Mouse (Mus musculus) testis, adult 2 months (tissue): Measurements from ENCODE around the gene Tsga10ip. TPM values are rescaled to one million over a fixed set of nuclear protein-coding genes. Genes with fewer than 3 reads are reported as not detected.

ENCODE experiments used
- H3K27ac ChIP-seq: fragments of 200-500 bp; 2 replicates; pipeline ENCODE4 v1.5.1; 2012; ENCODE audit warnings: low read depth, low read length; ENCODE audit not compliant: control insufficient read depth, insufficient read depth
- H3K27me3 ChIP-seq: fragments of 200-500 bp; 2 replicates; pipeline ENCODE4 v1.6.1; 2012; ENCODE audit warnings: mild to moderate bottlenecking, low read length, moderate library complexity; ENCODE audit not compliant: control insufficient read depth, insufficient read depth
- H3K36me3 ChIP-seq: fragments of 200-500 bp; 2 replicates; pipeline ENCODE4 v1.6.1; 2012; ENCODE audit warnings: mild to moderate bottlenecking, low read length; ENCODE audit not compliant: control insufficient read depth, insufficient read depth
- H3K4me1 ChIP-seq: fragments of 200-500 bp; 2 replicates; pipeline ENCODE4 v1.6.1; 2012; ENCODE audit warnings: low read length; ENCODE audit not compliant: control insufficient read depth, insufficient read depth
- H3K4me3 ChIP-seq: fragments of 200-500 bp; 2 replicates; pipeline ENCODE4 v1.5.1; 2012; ENCODE audit warnings: low read depth, mild to moderate bottlenecking, low read length, moderate library complexity, mixed read lengths; ENCODE audit not compliant: control insufficient read depth
- CTCF ChIP-seq: fragments of 200-500 bp; IDR thresholded peaks from 2 replicates; pipeline ENCODE4 v1.5.1; 2012; ENCODE audit warnings: low read depth, mild to moderate bottlenecking, inconsistent platforms, low read length, moderate library complexity; ENCODE audit not compliant: control insufficient read depth, insufficient read depth, insufficient replicate concordance
- POLR2A ChIP-seq: fragments of 200-500 bp; IDR thresholded peaks from 2 replicates; pipeline ENCODE4 v1.6.1; 2012; ENCODE audit warnings: low read depth, mild to moderate bottlenecking, inconsistent platforms, low read length, moderate library complexity; ENCODE audit not compliant: control insufficient read depth
- polyA plus RNA-seq: library from polyadenylated mRNA; depleted of rRNA; stranded (reverse); fragments of >200 nt; gene quantifications from 2 replicates; pipeline ENCODE4 v1.2.3, GENCODE M21; 2012; rRNA removed

Tsga10ip gene
- 353 and 423 TPM in 2 replicates for polyA plus RNA-seq

DNA sequence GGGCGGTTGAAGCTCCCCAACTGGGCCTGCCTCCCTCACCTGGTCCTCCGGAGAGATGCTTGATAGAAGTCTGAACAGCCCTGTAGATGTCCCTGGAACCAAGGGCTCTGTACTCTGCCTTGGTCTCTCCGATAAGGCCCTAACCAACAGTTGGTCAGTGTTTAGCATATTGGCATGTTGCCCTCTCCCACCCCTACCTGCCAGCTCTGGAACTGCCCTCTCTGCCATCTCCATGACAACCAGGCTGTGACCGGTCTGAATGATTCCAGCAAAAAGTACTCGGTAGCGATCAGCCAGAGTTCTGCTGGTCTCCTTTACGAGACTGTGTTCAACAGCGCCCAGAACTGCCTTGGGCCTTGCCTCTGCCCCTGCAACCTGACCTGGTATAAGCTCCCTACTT lies at the start of gene Tsga10ip:
TSS of gene Tsga10ip (minus strand) at position 234 of the 400 bp plus-strand sequence.
- peaks cover 9% of the 10 kb centered on the region for H3K4me1 ChIP-seq
- peak within 1 kb of the TSS; percentile 87 for H3K27ac ChIP-seq
- H3K27me3 ChIP-seq, result no peaks in the 10 kb centered on the region
- TF ChIP-seq CTCF (peak; percentile 12; the same call in 1 of the 2 replicates), POLR2A (peak; percentile 67; the same call in 1 of the 2 replicates)
- H3K4me3 ChIP-seq, result peak within 1 kb of the TSS; percentile 80
- no peaks in the 10 kb centered on the region for H3K36me3 ChIP-seq

DNA sequence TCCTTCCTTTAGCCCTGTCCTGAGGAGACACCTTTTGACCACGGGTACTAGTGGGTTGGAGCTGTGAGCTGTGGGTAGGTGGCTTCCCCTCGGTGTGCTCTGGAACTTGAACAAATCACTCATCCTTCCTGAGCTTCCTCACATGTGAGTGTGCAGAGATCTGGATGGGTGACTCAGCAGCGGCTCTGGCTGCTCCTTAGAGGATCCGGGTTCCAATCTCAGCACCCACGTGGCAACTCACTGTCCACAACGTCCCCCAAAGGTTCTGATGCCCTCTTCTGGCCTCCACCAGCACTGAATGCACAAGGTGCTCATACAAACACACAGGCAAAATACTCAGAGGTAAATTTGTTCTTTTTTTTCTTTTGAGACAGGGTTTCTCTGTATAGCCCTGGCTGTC lies 49.4 kb upstream of the Tsga10ip start:
- Histone ChIP-seq H3K4me1 (peaks cover 27% of the 10 kb centered on the region), H3K4me3 (no peak overlapping the region), H3K27ac (no peak overlapping the region), H3K36me3 (no peaks in the 10 kb centered on the region), H3K27me3 (no peaks in the 10 kb centered on the region)
- TF ChIP-seq POLR2A, result no peak
- no peak for TF ChIP-seq CTCF

DNA sequence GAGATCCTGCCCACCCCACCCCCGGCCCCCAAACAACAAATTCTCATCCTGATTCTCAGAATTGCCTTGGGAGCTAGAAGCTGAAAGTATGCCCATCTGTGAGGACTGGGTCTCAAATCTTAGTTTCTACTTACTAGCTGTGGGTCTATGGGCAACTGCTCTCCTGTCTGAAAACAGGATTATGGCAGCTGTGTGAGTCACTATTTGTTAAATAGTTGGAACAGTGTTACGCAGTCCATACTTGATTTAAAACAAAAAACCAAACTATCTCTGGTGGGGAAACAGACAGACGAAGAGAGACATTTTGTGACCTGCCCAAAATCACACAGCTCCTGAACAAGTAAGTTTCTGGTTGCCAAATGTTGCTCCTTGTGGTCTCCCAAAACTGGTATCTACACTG lies 47.3 kb upstream of the Tsga10ip start:
- H3K36me3 ChIP-seq, result no peaks in the 10 kb centered on the region
- no peak for TF ChIP-seq POLR2A
- TF ChIP-seq CTCF, result no peak
- H3K27me3 ChIP-seq, result no peaks in the 10 kb centered on the region

DNA sequence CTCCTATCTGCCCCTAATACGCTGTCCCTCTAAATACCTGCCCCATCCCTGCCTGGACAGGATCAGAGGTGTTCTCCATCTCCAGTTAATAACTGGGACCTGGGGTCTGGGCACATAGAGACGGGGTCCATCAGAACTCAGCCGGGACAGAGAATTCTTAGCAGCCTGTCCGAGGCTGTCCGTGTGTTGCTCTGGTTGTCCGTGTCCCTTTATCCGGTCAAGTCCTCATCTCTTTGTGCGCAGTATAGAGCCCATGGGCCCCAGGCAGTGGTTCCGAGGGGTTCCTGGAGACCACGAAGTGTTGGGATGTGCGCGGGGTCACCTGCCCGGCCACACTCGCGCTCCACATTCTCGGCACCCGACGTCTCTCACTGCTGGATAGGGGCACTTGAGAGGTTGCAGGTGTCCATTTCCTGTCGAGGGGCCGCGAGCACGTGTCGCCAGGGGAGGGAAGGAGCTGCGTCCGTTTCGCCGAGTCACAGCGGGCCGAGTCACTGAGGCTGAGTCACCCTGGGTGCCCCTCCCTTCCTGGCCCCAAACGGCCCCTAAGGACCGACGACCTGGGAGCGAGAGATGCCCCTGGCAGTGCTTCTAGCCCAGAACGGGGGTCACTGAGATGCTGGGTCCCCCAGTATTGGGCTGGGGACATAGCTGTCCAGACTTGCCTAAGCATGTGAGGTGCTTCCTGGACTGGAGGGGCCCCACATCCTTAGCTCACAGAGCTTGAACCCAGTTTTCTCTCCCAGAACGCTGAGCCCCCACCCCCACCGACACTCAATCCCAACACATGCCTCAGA lies 46.2 kb upstream of the Tsga10ip start:
- H3K27me3 ChIP-seq, result no peaks in the 10 kb centered on the region
- H3K4me3 ChIP-seq, result peak overlapping the region; percentile 83
- no peak for TF ChIP-seq CTCF
- no peak for TF ChIP-seq POLR2A

More for the DNA sequence above, 47.3 kb upstream of the Tsga10ip start:
- Histone ChIP-seq H3K4me1 (peaks cover 20% of the 10 kb centered on the region), H3K4me3 (no peak overlapping the region), H3K27ac (no peak overlapping the region)

DNA sequence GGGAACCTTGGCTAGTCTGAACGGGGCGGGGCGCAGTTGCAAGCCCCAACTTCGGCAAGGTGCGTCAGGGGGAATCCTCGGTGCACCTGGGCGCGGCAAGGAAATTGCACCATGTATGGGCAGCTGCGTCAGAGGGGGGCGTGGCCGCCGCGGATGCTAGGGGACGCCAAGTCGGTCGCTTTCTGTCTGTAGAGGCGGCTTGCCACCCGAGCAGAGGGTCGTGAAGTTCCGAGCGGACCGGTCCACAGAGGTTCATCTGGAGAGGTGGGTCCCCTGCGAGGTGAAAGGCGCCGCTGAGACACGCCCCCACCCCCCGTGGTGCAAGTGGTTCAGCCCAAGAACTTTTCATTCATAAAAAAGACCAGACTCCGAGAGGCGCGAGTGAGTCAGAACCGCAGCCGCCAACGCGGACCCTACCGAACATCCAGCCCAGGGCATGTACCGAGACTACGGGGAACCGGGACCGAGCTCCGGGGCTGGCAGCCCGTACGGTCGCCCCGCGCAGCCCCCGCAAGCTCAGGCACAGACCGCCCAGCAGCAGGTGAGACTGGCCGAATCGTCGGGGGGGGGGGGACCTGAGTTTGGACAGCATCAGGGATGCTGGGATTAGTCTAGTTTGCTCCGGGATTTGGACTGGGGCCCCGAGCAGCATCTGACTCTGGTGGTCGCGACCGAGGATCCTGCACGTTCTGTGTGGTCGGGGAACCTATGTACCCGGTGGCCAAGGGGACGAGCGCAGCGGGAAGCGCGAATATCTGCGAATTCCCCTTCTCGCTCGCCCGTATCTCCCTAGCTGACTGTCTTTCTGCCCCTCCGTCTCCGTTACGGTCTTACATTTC lies 45.4 kb upstream of the Tsga10ip start, which contains the start of gene Fosl1:
TSS of gene Fosl1 (plus strand) at position 33 of the 839 bp plus-strand sequence.
- H3K36me3 ChIP-seq, result no peaks in the 10 kb centered on the region
- no peak within 1 kb of the TSS for H3K27ac ChIP-seq
- no peaks in the 10 kb centered on the region for H3K27me3 ChIP-seq
- TF ChIP-seq CTCF (no peak), POLR2A (no peak)
- peaks cover 20% of the 10 kb centered on the region for H3K4me1 ChIP-seq
- H3K4me3 ChIP-seq, result peak within 1 kb of the TSS; percentile 83

More for the DNA sequence above, 46.2 kb upstream of the Tsga10ip start:
- peaks cover 20% of the 10 kb centered on the region for H3K4me1 ChIP-seq
- H3K27ac ChIP-seq, result no peak overlapping the region
- no peaks in the 10 kb centered on the region for H3K36me3 ChIP-seq

DNA sequence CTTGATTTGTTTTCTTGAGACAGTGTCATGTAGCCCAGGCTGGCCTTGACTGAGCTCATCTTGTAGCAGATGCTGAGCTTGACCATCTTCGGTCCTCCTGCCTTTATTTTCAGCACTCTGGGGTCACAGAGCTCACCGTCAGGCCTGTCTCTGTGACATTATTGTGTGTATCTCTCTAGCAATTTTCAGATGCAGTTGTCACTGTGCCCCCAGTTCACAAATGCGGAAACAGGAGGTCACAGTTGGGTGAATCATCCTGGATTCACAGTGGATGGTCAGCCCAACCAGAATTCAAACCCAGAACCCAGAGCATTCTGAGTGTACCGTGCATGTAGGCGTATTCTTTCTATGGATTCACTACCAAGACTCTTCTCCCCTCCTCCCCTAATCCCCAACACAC lies 43.4 kb upstream of the Tsga10ip start:
- Histone ChIP-seq H3K4me3 (no peak overlapping the region), H3K4me1 (peaks cover 20% of the 10 kb centered on the region), H3K36me3 (no peaks in the 10 kb centered on the region), H3K27ac (no peak overlapping the region), H3K27me3 (no peaks in the 10 kb centered on the region)
- TF ChIP-seq POLR2A (no peak), CTCF (no peak)

DNA sequence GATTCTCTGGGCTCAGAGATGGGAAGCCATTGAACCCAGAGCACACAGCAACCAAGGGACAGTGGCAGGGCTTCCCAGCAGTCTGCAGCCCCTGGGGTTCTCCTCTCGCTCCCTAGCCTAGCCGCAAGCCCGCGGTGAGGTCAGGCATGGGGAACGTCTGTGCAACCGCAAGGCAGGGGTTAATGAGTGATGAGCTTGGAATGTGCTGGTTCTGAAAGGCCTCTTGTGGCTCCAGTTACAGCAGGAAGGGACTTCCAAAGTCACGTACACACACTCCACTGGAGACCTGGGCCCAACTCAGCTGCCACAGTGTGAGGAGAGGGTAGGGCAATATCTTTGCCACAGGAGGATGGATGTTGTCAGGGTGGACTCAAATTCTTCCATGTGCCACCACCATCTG lies 42.6 kb upstream of the Tsga10ip start:
- H3K4me1 ChIP-seq, result peaks cover 20% of the 10 kb centered on the region
- no peaks in the 10 kb centered on the region for H3K27me3 ChIP-seq
- no peaks in the 10 kb centered on the region for H3K36me3 ChIP-seq
- H3K27ac ChIP-seq, result no peak overlapping the region
- TF ChIP-seq CTCF, result no peak
- no peak for TF ChIP-seq POLR2A
- no peak overlapping the region for H3K4me3 ChIP-seq
